Mouse (Mus musculus): Measurements from ENCODE around the gene Dazap2.

The Dazap2 gene

GRCm38 (mm10) chr15:100614996-100615824 is at the start of gene Dazap2:
Gene Dazap2, plus strand, starts transcription at chr15:100615349.
- peak; percentile 98 for DNase-seq (ENCODE audit: extremely low read depth, insufficient read length, low spot score)

GRCm38 (mm10) chr15:100566531-100566930 is 48.6 kb upstream of the Dazap2 start:
- DNase-seq (ENCODE audit: extremely low read depth, insufficient read length, low spot score): no peak

GRCm38 (mm10) chr15:100569239-100569638 is 45.9 kb upstream of the Dazap2 start:
- DNase-seq (ENCODE audit: extremely low read depth, insufficient read length, low spot score): no peak

GRCm38 (mm10) chr15:100573946-100574345 is 41.2 kb upstream of the Dazap2 start:
- DNase-seq (ENCODE audit: extremely low read depth, insufficient read length, low spot score): no peak

GRCm38 (mm10) chr15:100574378-100574777 is 40.8 kb upstream of the Dazap2 start:
- DNase-seq (ENCODE audit: extremely low read depth, insufficient read length, low spot score): no peak

- DNase-seq (ENCODE audit: extremely low read depth, insufficient read length, low spot score): no peak
Measured at GRCm38 (mm10) chr15:100575366-100575765, 39.8 kb upstream of the Dazap2 start.

GRCm38 (mm10) chr15:100576392-100576791 is 38.8 kb upstream of the Dazap2 start:
- DNase-seq (ENCODE audit: extremely low read depth, insufficient read length, low spot score): no peak

- no peak for DNase-seq (ENCODE audit: extremely low read depth, insufficient read length, low spot score)
Measured at GRCm38 (mm10) chr15:100576810-100577209, 38.3 kb upstream of the Dazap2 start.

- DNase-seq (ENCODE audit: extremely low read depth, insufficient read length, low spot score): no peak
Measured at GRCm38 (mm10) chr15:100577972-100578371, 37.2 kb upstream of the Dazap2 start.

- no peak for DNase-seq (ENCODE audit: extremely low read depth, insufficient read length, low spot score)
Measured at GRCm38 (mm10) chr15:100580108-100580507, 35.0 kb upstream of the Dazap2 start.

GRCm38 (mm10) chr15:100585931-100586330 is 29.2 kb upstream of the Dazap2 start:
- DNase-seq (ENCODE audit: extremely low read depth, insufficient read length, low spot score): no peak

- no peak for DNase-seq (ENCODE audit: extremely low read depth, insufficient read length, low spot score)
Measured at GRCm38 (mm10) chr15:100587166-100587565, 28.0 kb upstream of the Dazap2 start.

GRCm38 (mm10) chr15:100588297-100588696 is 26.9 kb upstream of the Dazap2 start:
- DNase-seq (ENCODE audit: extremely low read depth, insufficient read length, low spot score): no peak

- DNase-seq (ENCODE audit: extremely low read depth, insufficient read length, low spot score): no peak
Measured at GRCm38 (mm10) chr15:100590436-100590835, 24.7 kb upstream of the Dazap2 start.

- DNase-seq (ENCODE audit: extremely low read depth, insufficient read length, low spot score): no peak
Measured at GRCm38 (mm10) chr15:100592817-100593216, 22.3 kb upstream of the Dazap2 start.

GRCm38 (mm10) chr15:100598287-100598882 is 16.8 kb upstream of the Dazap2 start:
- no peak for DNase-seq (ENCODE audit: extremely low read depth, insufficient read length, low spot score)

- no peak for DNase-seq (ENCODE audit: extremely low read depth, insufficient read length, low spot score)
Measured at GRCm38 (mm10) chr15:100598883-100599275, 16.3 kb upstream of the Dazap2 start.

GRCm38 (mm10) chr15:100599276-100600046 is 15.7 kb upstream of the Dazap2 start, which contains the start of gene Pou6f1:
Gene Pou6f1, minus strand, starts transcription at chr15:100599984.
- DNase-seq (ENCODE audit: extremely low read depth, insufficient read length, low spot score): no peak

- peak; percentile 70 for DNase-seq (ENCODE audit: extremely low read depth, insufficient read length, low spot score)
Measured at GRCm38 (mm10) chr15:100600047-100600695, 15.0 kb upstream of the Dazap2 start.

- no peak for DNase-seq (ENCODE audit: extremely low read depth, insufficient read length, low spot score)
Measured at GRCm38 (mm10) chr15:100600696-100601272, 14.4 kb upstream of the Dazap2 start.

Data from 3134 (cell line).